ENCODE assay signal across 8 mouse cellular contexts in genomic region chr15:98107703-98108296, GRCm38 (mm10). TPM values are rescaled to one million over a fixed set of nuclear protein-coding genes. Genes with fewer than 3 reads are reported as not detected.
DNase-seq lines count a peak whose midpoint lies in the region; ATAC-seq and TF ChIP-seq lines count a peak whose summit lies in the region.

No protein-coding gene starts in this region.

- H3K4me2 ChIP-seq in heart, embryonic 16.5 days (ENCODE audit: low read depth, low read length), result peak overlapping the region; percentile 67
- peak overlapping the region; percentile 70 for H3K4me2 ChIP-seq in hindbrain, embryonic 14.5 days (replicated peaks)
- H3K4me2 ChIP-seq in midbrain, embryonic 14.5 days (ENCODE audit: low read length), result peak overlapping the region; percentile 66

- H3K9me3 ChIP-seq in heart, embryonic 16.5 days (replicated peaks; ENCODE audit: control insufficient read depth, low read length), result no peaks in the 10 kb centered on the region
- H3K9me3 ChIP-seq in hindbrain, embryonic 14.5 days (ENCODE audit: control insufficient read depth, low read length), result no peaks in the 10 kb centered on the region
- H3K9me3 ChIP-seq in midbrain, embryonic 14.5 days (ENCODE audit: control insufficient read depth, low read length), result no peaks in the 10 kb centered on the region

- intact Hi-C loops in left cerebral cortex, postnatal 36 days (cut with DNase I), result loop anchor here (1.0 to 5.0 kb wide), 2 partner anchors 14 to 40 kb away; partner anchors contain the start of gene Senp1

- no peak for DNase-seq in heart, adult 11 months
- no peak for DNase-seq in hindbrain, embryonic 14.5 days (ENCODE audit: low spot score)
- DNase-seq in midbrain, embryonic 14.5 days, result no peak
- no peak for DNase-seq in left cerebral cortex, postnatal 36 days (ENCODE audit: low spot score in 2 of 2)
- no peak for DNase-seq in thymus, postnatal 4 days
- DNase-seq in left cerebral cortex, adult 11 months (ENCODE audit: low spot score), result no peak

- no peak for TF ChIP-seq CTCF in bone marrow macrophage, adult 2 months (IDR thresholded peaks at IDR 0.05; ENCODE audit: low read depth, low read length)

- peaks cover 32% of the 10 kb centered on the region for H3K4me1 ChIP-seq in heart, embryonic 16.5 days (ENCODE audit: control insufficient read depth, insufficient read depth, low read length)
- peaks cover 7% of the 10 kb centered on the region for H3K4me1 ChIP-seq in bone marrow macrophage, adult 2 months (ENCODE audit: control insufficient read depth, insufficient read depth, low read length)
- peaks cover 19% of the 10 kb centered on the region for H3K4me1 ChIP-seq in hindbrain, embryonic 14.5 days (replicated peaks; ENCODE audit: control insufficient read depth, insufficient read depth, low read length)
- peaks cover 17% of the 10 kb centered on the region for H3K4me1 ChIP-seq in midbrain, embryonic 14.5 days (ENCODE audit: control insufficient read depth, insufficient read depth, low read length)

- 0 out of 2 replicates have a peak, but pooled peaks cover 2% of the 10 kb centered on the region for H3K27me3 ChIP-seq in heart, embryonic 16.5 days (ENCODE audit: control insufficient read depth, insufficient read depth, low read length)
- H3K27me3 ChIP-seq in hindbrain, embryonic 14.5 days (ENCODE audit: control insufficient read depth, insufficient read depth, low read length), result no peaks in the 10 kb centered on the region
- H3K27me3 ChIP-seq in midbrain, embryonic 14.5 days (ENCODE audit: control insufficient read depth, insufficient read depth, low read length), result no peaks in the 10 kb centered on the region

- H3K9ac ChIP-seq in heart, embryonic 16.5 days (ENCODE audit: low read length), result peak overlapping the region; percentile 91
- H3K9ac ChIP-seq in hindbrain, embryonic 14.5 days, result peak overlapping the region; percentile 74
- peak overlapping the region; percentile 68; the same call in 1 of the 2 replicates for H3K9ac ChIP-seq in midbrain, embryonic 14.5 days (replicated peaks; ENCODE audit: low read length)

- 32% methylated on average over 11 of the region's 11 CpGs for WGBS in heart, embryonic 16.5 days
- 39% methylated on average over 11 of the region's 11 CpGs for WGBS in hindbrain, embryonic 14.5 days
- 30% methylated on average over 11 of the region's 11 CpGs for WGBS in midbrain, embryonic 14.5 days

- H3K27ac ChIP-seq in heart, embryonic 16.5 days (ENCODE audit: low read length), result peak overlapping the region; percentile 94
- no peak overlapping the region for H3K27ac ChIP-seq in bone marrow macrophage, adult 2 months (ENCODE audit: insufficient read depth, low read depth, low read length)
- peak overlapping the region; percentile 86 for H3K27ac ChIP-seq in hindbrain, embryonic 14.5 days
- peak overlapping the region; percentile 84 for H3K27ac ChIP-seq in midbrain, embryonic 14.5 days (replicated peaks; ENCODE audit: low read depth, low read length)

- no peak for TF ChIP-seq POLR2A in bone marrow macrophage, adult 2 months (IDR thresholded peaks at IDR 0.05; ENCODE audit: borderline replicate concordance, low read depth, low read length)

- peak overlapping the region; percentile 85 for H3K4me3 ChIP-seq in heart, embryonic 16.5 days (ENCODE audit: low read length)
- H3K4me3 ChIP-seq in bone marrow macrophage, adult 2 months (ENCODE audit: insufficient read depth, low read length), result peak overlapping the region; percentile 89
- H3K4me3 ChIP-seq in hindbrain, embryonic 14.5 days (replicated peaks; ENCODE audit: low read length), result peak overlapping the region; percentile 63
- H3K4me3 ChIP-seq in midbrain, embryonic 14.5 days (replicated peaks; ENCODE audit: low read depth, low read length), result peak overlapping the region; percentile 53

- H3K36me3 ChIP-seq in heart, embryonic 16.5 days (ENCODE audit: control insufficient read depth, insufficient read depth), result peaks cover 9% of the 10 kb centered on the region
- peaks cover 8% of the 10 kb centered on the region; the same call in 1 of the 2 replicates for H3K36me3 ChIP-seq in hindbrain, embryonic 14.5 days (replicated peaks; ENCODE audit: control insufficient read depth, insufficient read depth)
- H3K36me3 ChIP-seq in midbrain, embryonic 14.5 days (ENCODE audit: control insufficient read depth, insufficient read depth, low read length), result peaks cover 8% of the 10 kb centered on the region

- ATAC-seq in heart, embryonic 16.5 days (replicated peaks; ENCODE audit: extremely low read depth, insufficient read depth, low FRiP score), result no peak; the same call in 1 of the 2 replicates
- 0 out of 2 replicates have a peak, but pooled peaks have one; percentile 10 for ATAC-seq in hindbrain, embryonic 14.5 days (ENCODE audit: low FRiP score)
- ATAC-seq in midbrain, embryonic 14.5 days (ENCODE audit: low FRiP score, low TSS enrichment), result no peak

RNA-seq across cellular contexts. Expression of gene Senp1, which starts 14.3 kb away (rescaled TPM):
- polyA plus RNA-seq in heart, embryonic 16.5 days (2015; fragmentation: Nextera tagmentation; extraction: Ambion mirVana), result 17.8 and 17.9 TPM in 2 replicates
- polyA plus RNA-seq in bone marrow macrophage, adult 2 months (2012; ENCODE audit: insufficient read depth, insufficient read length, missing spikeins), result 16.7 and 18.7 TPM in 2 replicates
- 22.9 and 23.6 TPM in 2 replicates for polyA plus RNA-seq in hindbrain, embryonic 14.5 days (2014; fragmentation: Nextera tagmentation; extraction: Ambion mirVana)
- 26.1 and 27.2 TPM in 2 replicates for polyA plus RNA-seq in midbrain, embryonic 14.5 days (2014; fragmentation: Nextera tagmentation; extraction: Ambion mirVana)
- 10 to 100 TPM in 1 of 2 experiments, 1 to 10 TPM in 1; 9.8 to 14.5 TPM for total RNA-seq in left cerebral cortex, postnatal 36 days (2021)

RNA-seq across cellular contexts. Expression of gene Pfkm, which starts 15.4 kb away (rescaled TPM):
- polyA plus RNA-seq in heart, embryonic 16.5 days (2015; fragmentation: Nextera tagmentation; extraction: Ambion mirVana), result 145 and 157 TPM in 2 replicates
- polyA plus RNA-seq in bone marrow macrophage, adult 2 months (2012; ENCODE audit: insufficient read depth, insufficient read length, missing spikeins), result 11.0 and 13.1 TPM in 2 replicates
- 77.6 and 83.0 TPM in 2 replicates for polyA plus RNA-seq in hindbrain, embryonic 14.5 days (2014; fragmentation: Nextera tagmentation; extraction: Ambion mirVana)
- 72.4 and 80.5 TPM in 2 replicates for polyA plus RNA-seq in midbrain, embryonic 14.5 days (2014; fragmentation: Nextera tagmentation; extraction: Ambion mirVana)
- total RNA-seq in left cerebral cortex, postnatal 36 days (2021), result 100 to 1,000 TPM; 381 to 455 TPM

RNA-seq across cellular contexts. Expression of gene Asb8, which starts 57.6 kb away (rescaled TPM):
- 91.2 and 91.7 TPM in 2 replicates for polyA plus RNA-seq in heart, embryonic 16.5 days (2015; fragmentation: Nextera tagmentation; extraction: Ambion mirVana)
- polyA plus RNA-seq in bone marrow macrophage, adult 2 months (2012; ENCODE audit: insufficient read depth, insufficient read length, missing spikeins), result 28.2 and 33.5 TPM in 2 replicates
- 66.2 and 66.8 TPM in 2 replicates for polyA plus RNA-seq in hindbrain, embryonic 14.5 days (2014; fragmentation: Nextera tagmentation; extraction: Ambion mirVana)
- 65.9 and 71.8 TPM in 2 replicates for polyA plus RNA-seq in midbrain, embryonic 14.5 days (2014; fragmentation: Nextera tagmentation; extraction: Ambion mirVana)
- total RNA-seq in left cerebral cortex, postnatal 36 days (2021), result 10 to 100 TPM; 48.0 to 54.0 TPM

RNA-seq across cellular contexts. Expression of gene Ccdc184, which starts 59.2 kb away (rescaled TPM):
- polyA plus RNA-seq in heart, embryonic 16.5 days (2015; fragmentation: Nextera tagmentation; extraction: Ambion mirVana), result 1.2 and 1.7 TPM in 2 replicates
- not detected in 2 replicates for polyA plus RNA-seq in bone marrow macrophage, adult 2 months (2012; ENCODE audit: insufficient read depth, insufficient read length, missing spikeins)
- polyA plus RNA-seq in hindbrain, embryonic 14.5 days (2014; fragmentation: Nextera tagmentation; extraction: Ambion mirVana), result 98.1 and 125 TPM in 2 replicates
- polyA plus RNA-seq in midbrain, embryonic 14.5 days (2014; fragmentation: Nextera tagmentation; extraction: Ambion mirVana), result 98.5 and 102 TPM in 2 replicates
- 10 to 100 TPM; 17.9 to 19.9 TPM for total RNA-seq in left cerebral cortex, postnatal 36 days (2021)
